Mouse (Mus musculus) CD8-positive naive resting alpha-beta T cell, adult 2 months (primary cell): ENCODE results near the gene Ccdc97.

Experiments used
- DNase-seq, 2 experiments: peaks; one replicate each; pipeline ENCODE4 v3.0.0; 2022; ENCODE audit warnings: low read depth in 2 of 2, low spot score in 2 of 2

Gene Ccdc97

GRCm38 (mm10) chr7:25670096-25670495 is 48.8 kb downstream of the Ccdc97 start:
- DNase-seq = no peak

- no peak for DNase-seq
These were observed 49.3 kb downstream of the Ccdc97 start for GRCm38 (mm10) chr7:25669631-25670030.

- no peak for DNase-seq
These were observed 49.7 kb downstream of the Ccdc97 start for GRCm38 (mm10) chr7:25669158-25669557.

- DNase-seq = no peak
These were observed 52.5 kb downstream of the Ccdc97 start for GRCm38 (mm10) chr7:25666381-25666780.
